Mouse (Mus musculus): ENCODE data around the gene Ly6g6d. TPM values are rescaled to one million over a fixed set of nuclear protein-coding genes. Genes with fewer than 3 reads are reported as not detected.
"Not testable (repeated sequence)": the region's sequence is repeated elsewhere in the genome, so short reads cannot be mapped to it uniquely, and the experiment has no call there.

Ly6g6d gene
- total RNA-seq, 2 experiments from 2014 or later, result 1.2 to 2.6 TPM

DNA sequence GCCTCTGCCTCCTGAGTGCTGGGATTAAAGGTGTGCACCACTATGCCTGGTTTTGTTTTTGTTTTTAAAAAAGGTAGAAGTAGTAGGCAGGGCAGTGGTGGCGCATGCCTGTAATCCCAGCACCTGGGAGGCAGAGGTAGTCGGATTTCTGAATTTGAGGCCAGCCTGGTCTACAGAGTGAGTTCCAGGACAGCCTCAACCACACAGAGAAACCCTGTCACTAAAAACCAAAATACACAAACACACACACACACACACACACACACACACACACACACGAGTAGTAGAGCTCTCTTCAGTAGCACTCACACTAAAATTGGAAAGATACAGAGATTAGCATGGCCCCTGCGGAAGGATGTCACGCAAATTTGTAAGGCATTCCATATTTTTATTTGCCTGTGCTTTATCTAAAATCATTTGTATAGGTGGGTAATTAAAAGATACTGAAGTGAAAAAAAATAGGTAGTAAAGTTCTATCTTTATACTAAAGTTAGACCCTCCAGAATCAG lies 28.9 kb downstream of the Ly6g6d start:
- no peak for DNase-seq (ENCODE audit: low spot score in 2 of 2)

- DNase-seq (ENCODE audit: low spot score in 2 of 2), result no peak
Measured at GRCm38 (mm10) chr17:35048149-35048931, 29.5 kb downstream of the Ly6g6d start.

- no peak for DNase-seq (ENCODE audit: low spot score in 2 of 2)
Measured at GRCm38 (mm10) chr17:35047688-35048087, 30.2 kb downstream of the Ly6g6d start.

- DNase-seq (ENCODE audit: low spot score in 2 of 2), result peak; percentile 93 to 97
Measured at GRCm38 (mm10) chr17:35046681-35047455, 31.0 kb downstream of the Ly6g6d start, which contains the start of gene Msh5. Gene Msh5 (minus strand): TSS chr17:35046745.

GRCm38 (mm10) chr17:35045807-35046680 lies 31.8 kb downstream of the Ly6g6d start:
- DNase-seq (ENCODE audit: low spot score in 2 of 2), result no peak

DNA sequence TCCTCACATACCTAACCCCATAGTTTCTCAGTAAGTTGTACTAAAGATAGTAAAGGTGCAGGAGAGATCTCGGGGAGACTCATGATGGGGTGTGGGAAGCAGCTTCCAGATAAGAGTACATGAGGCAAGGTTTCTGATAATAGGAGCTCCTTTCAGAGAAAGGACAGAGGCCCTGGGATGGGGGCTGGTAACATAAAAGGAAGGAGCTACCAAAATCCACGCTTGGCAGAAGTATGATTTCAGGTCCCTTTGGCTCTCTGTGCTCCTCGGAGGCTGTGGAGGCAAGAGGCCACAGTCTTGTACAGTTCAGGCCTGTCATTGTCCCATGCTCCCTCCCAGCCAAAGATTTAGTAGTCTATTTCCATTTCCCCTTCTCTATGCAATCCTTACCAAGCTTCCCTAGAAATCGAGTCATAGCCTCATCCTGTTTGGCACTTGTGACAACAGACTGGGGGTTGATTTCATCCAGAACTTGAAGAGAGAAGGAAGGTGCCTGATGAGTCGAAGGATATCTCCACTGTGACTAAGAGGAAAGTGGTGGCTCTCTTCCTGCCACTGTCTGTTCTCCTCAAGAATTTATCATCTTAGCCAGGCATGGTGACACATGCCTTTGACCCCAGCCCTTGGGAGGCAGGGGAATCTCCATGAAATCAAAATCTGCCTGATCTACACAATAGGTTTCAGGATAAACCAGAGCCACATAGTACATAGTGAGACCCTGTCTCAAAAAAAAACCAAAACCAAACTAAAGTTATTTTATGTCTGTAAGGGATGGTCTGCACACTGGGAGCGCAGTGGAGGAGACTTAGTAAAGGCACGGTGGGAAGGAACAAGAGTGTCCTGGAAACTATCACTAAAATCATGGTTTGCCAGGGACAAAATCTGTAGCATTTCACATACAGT lies 32.7 kb downstream of the Ly6g6d start:
- no peak for DNase-seq (ENCODE audit: low spot score in 2 of 2)

- no peak for DNase-seq (ENCODE audit: low spot score in 2 of 2)
Measured at GRCm38 (mm10) chr17:35043794-35044193, 34.1 kb downstream of the Ly6g6d start.

GRCm38 (mm10) chr17:35039121-35039873 lies 38.6 kb downstream of the Ly6g6d start:
- peak in 1 of 2 experiments; percentile 59 for DNase-seq (ENCODE audit: low spot score in 2 of 2)

DNA sequence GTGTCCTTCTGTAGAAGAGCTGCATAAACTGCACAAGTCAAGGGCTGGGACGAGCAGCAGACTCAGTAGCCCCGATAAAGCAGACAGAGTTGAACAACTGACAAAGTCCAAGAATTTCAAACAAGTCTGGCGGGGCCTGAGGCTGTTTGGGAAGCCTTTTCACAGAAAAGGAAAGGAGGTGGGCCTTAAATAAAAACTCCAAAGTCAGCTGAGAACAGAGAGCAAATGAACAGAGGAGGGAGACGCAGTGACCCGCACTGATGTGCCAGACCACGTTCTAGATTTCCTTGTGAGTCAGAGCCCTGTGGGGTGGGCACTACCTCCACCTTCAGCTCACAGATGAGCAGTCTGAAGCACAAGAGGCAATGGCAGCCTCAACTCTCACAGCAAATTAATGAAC lies 43.0 kb downstream of the Ly6g6d start:
- no peak for DNase-seq (ENCODE audit: low spot score in 2 of 2)

- DNase-seq (ENCODE audit: low spot score in 2 of 2), result not testable (repeated sequence)
Measured at GRCm38 (mm10) chr17:35033703-35034102, 44.2 kb downstream of the Ly6g6d start.

DNA sequence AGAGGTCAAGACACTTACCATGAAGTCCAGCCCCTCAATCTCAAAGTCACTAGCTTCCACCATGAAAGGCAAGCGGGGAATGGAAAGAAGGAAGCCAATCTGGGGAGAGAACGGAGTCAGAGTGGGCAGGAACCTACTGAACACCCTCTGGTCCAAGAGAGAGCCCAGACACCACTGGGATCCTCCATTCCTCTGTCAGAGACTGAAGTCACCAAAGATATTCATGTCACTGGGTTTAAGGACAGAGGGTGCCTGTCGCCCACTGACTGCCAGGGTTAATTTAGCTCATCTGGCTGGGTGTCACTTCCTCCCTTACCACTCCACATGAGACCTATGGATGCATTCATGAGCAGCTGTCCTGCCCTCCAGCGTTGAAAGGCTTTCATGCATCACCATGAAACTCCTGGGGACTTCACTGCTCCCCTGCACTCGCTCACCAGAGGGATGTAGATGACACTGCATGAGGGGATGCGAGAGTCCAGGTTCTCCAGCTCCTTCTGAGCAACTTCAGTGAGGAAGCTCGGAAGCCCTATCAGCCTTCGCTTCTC lies 45.5 kb downstream of the Ly6g6d start:
- no peak for DNase-seq (ENCODE audit: low spot score in 2 of 2)

DNA sequence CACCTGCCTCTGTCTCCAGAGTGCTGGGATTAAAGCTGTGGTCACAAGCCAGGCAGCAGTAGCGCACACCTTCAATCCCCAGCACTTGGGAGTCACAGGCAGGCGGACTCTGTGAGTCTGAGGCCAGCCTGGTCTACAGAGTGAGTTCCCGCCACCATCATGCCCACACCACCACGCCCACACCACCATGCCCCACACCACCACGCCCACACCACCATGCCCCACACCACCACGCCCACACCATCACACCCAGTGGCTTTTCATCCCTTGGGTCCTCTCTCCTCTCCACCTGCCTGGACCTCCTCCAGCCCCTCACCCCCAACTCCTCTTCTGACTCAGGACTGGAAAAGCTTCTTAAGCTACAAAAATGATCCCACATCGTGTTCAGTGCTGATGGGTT lies 46.0 kb downstream of the Ly6g6d start:
- no peak for DNase-seq (ENCODE audit: low spot score in 2 of 2)

DNA sequence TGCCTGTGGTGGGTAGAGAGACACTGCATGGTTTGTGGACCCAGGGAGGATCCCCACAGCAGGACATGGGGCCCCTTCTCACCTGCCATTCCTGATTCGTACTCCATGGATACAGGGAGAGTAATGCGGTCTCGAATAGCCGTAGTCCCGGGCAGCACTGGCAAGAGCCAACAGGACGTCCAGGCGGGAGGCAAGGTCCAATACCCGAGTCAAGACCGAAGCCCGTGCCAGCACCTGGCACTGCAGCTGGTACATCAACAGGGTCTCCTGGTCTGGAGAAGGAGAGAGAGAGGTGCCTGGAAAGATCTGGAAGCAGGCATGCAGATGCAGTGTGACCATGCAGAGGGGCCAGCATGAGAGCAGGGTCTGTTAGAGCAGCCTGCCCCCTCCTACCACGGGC lies 46.6 kb downstream of the Ly6g6d start:
- DNase-seq (ENCODE audit: low spot score in 2 of 2), result no peak

DNA sequence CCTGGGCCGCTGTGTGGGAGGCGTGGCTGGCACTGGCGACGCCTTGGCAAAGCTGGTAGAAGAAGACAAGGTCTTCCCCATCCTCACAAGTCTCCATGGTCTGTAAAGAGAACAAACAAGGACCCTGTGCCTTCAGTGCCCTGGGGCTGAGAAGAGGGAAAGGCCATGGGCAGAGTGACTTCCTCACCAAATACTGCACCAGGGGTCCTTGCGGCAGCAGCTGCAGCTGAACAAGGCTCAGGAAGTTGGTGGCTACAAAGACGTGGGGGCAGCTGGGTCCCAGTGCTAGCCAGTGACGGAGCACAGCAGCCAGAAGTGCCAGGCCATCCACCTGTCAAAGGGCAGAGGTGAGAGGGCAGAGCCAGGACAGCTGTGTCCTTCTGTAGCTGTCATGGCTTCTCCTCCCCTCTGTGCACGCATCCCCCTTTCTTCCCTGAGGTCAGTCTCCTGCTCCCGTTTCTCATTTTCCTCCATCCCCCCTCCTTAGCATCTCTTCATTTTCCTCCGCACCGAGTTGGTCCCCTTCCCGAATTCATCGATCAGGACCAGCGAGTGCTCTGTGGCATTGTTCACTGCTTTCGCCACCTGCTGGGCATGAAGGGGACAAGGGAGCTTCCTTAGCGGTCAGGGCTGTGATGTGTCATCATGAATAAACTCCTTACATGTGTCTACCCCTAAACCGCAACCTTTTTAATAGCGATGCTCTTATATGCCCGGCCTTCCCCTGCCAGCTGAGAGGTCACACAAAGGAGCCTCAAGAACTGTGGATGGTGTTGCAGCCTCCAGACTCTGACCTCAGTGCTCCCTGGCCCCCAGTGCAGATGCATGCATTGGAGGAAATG lies 48.0 kb downstream of the Ly6g6d start:
- no peak for DNase-seq (ENCODE audit: low spot score in 2 of 2)

DNA sequence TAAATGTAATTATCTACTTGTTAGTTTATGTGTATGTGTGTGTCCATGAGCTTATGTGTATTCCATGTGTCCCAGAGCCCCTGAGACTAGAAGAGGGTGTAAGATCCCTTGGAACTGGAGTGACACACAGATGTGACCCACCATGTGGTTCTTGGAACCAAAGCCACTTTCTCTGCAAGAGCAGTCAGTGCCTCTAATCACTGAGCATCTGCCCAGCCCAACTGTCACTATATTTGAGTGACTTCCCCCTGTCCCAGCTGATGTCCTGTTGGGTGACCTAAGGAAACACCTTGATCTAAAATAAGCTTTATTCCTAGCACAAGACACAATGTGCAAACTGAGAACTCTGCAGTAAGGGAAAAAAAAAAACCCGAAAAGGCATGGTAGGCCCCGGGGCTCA lies 49.5 kb downstream of the Ly6g6d start:
- DNase-seq (ENCODE audit: low spot score in 2 of 2), result no peak

DNA sequence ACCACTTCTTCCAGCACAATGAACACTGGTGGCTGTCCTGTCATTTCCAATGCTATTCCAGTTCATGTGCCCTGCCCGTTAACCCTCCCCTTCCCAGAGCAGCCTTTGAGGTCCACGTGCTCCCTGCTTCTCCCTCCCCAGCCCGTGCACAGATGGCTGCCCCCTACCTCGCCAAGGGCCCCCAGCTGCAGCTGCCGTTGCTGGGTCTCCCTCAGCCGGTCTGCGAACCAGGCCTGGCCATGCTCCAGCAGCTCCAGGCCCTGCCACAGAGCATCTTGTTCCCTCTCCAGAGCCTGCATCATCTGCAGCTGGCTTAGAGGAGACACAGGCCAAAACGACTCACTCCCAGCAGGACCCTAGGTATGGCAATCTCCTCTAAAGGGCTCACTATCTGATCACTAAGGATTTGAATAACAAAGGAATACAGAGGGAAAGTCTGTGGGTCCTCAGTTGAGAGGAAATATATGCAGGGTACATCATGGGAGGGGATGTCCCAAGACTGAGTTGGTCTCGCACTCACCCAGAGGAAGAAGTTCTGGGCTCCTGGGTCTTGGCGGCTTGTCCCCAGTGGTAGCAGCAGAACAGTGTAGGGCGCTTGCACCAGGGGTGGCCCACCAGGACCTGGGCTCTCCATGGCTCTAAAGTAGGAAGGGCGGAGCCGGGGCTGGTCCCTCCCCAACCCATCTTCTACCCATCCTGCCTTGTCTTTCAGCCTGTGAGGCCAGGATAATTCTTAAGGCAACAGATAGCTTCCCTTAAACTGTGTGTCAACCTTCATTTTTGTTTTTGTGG lies 50.4 kb downstream of the Ly6g6d start, which contains the start of gene Sapcd1:
Sapcd1 (minus strand) TSS at position 740 of the 792 bp plus-strand sequence.
- DNase-seq (ENCODE audit: low spot score in 2 of 2), result peak; percentile 52 to 62

DNA sequence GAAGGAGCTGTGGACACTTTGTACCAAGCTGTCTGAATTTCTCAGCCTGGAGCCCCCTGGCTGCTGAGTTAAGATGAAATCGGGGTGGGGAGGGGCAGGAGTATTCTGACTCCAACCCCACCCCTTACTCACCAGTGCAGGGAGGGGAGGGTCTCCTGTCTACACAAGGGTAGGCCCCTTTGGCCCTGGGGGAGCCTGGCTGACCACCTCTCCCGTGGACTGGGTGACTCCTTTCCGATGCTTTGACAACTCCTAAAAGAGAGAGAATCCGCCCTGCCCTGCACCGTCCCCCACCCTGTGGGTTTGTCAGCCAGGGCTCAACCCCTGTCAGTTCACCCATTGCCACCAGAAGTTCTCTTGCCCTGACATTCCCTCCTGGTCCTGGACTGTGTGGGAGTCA lies 51.7 kb downstream of the Ly6g6d start:
- no peak for DNase-seq (ENCODE audit: low spot score in 2 of 2)

Measured in layer of hippocampus, postnatal 14 days (tissue).